Mouse (Mus musculus) hematopoietic stem cell, adult 5-6 weeks (primary cell): ENCODE results near the gene Fbxl8. TPM values are rescaled to one million over a fixed set of nuclear protein-coding genes. Genes with fewer than 3 reads are reported as not detected.

ENCODE experiments used
- ATAC-seq, 2 experiments: fragments of 125-278 bp in 1 of 2; replicated peaks in 1 of 2; 2 replicates each; pipeline ENCODE4 v1.8.0; 2016 to 2017; ENCODE audit warnings: inconsistent platforms in 2 of 2, mild to moderate bottlenecking in 2 of 2, moderate number of reproducible peaks in 2 of 2, low read depth in 1 of 2, moderate TSS enrichment in 1 of 2; ENCODE audit not compliant: low FRiP score in 2 of 2, poor library complexity in 2 of 2, severe bottlenecking in 2 of 2, insufficient read depth in 1 of 2, low TSS enrichment in 1 of 2
- total RNA-seq: library from RNA; stranded (forward); fragments of 172-1452, 232-1000 nt; gene quantifications from 2 replicates; pipeline ENCODE4 v1.2.3, GENCODE M21; 2017

Fbxl8 gene
- total RNA-seq, 1 experiment from 2014 or later: 4.9 TPM

DNA sequence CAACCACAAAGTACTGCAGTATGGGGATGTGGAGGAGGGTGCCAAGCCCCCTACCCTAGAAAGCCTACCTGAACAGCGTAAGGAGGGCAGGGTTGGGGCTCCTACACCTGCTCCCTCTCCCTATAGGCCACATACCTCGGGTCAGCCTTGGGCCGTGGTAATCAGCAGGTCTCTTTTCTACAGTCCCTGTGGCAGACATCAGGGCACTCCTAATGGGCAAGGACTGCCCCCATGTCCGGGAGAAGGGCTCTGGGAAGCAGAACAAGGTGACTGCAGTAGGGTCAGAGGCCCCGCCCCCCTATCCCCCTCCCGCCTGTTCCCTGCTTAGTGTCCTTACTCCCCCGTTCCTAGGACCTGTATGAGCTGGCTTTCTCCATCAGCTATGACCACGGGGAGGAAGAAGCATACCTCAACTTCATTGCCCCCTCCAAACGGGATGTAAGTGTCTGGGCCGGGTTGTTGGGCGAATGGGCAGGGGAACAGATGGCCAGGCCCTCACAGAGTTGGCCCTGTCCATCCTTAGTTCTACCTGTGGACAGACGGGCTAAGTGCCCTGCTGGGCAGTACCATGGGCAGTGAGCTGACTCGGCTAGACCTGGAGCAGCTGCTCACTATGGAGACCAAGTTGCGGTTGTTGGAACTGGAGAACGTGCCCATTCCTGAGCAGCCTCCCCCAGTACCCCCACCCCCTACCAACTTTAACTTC, 44.8 kb downstream of the Fbxl8 start:
- no peak for ATAC-seq

DNA sequence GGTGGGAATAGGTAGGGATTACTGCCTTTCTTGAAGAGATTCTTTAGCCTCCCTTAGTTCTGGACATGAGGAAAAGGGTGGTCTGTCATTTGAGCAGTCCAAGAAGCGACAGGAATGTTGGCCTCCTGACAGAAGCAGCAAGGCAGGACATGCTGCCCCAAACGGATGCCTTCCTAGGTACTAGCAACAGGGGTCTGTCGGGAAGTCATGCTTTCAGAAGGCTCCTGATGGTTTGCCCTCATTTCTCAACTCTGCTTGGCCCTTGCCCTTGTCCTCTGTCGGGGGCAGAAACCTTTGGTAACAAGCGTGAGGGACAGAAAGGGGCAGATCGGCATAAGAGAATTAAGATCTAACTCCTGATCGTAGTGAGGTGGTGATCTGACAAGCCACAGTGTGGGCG, 45.7 kb downstream of the Fbxl8 start:
- no peak for ATAC-seq

DNA sequence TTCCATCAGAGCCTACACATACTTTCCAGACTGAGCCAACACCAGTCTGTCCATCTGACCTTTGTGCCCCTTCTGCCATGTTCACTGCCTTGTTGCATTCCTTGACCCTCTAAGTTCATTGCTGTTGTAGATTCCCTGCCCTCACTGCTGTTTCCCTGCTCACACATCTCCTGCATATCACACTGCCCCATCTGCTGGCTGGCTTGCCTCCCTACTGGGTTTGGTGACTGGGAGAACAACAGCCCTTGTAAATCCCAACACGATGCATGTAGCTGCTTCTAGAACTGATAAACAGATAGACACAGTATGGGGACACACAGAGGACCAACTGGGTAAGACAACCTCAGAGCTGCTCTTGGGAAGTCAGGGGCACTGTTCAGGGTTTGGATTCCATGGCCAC, 47.3 kb downstream of the Fbxl8 start:
- peak in 1 of 2 experiments; percentile 16; a peak in 1 of 4 replicates for ATAC-seq

GRCm38 (mm10) chr8:105312891-105313481, 48.5 kb downstream of the Fbxl8 start:
- ATAC-seq: peak in 1 of 2 experiments; percentile 14; a peak in 1 of 4 replicates

- no peak for ATAC-seq
Observed at GRCm38 (mm10) chr8:105313622-105314402, 49.4 kb downstream of the Fbxl8 start.

DNA sequence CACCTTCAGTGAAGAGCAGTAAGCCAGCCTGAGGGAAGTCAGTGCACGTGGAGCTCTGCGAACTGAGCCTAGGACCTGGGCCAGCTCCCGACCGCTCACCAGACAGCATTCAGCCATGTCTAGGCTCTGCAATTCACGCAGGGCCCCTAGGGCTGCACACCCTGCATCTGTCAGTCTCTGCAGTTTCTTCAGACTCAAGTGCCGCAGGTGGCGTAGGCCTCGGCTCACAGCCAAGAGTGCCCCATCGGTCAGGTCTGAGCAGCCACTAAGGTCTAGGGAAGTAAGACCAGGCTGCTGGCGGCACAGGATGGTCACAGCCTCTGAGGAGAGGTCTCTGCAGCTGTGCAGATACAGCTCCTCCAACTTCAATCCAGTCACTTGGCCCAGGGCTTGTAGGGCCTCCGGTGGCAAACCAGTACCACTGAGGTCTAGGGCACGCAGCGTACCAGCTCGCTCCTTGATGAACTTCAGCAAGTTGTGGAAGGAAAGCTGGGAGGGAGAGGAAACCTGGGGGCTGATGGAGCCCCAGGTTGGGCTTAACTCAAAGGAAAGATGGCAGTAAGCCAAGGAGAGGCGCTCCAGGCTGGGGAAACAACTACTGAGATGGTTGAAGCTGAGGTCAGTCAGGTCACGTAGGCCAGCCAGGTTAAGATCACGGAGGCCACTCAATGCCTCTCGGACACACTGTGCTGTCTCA, 50.8 kb downstream of the Fbxl8 start:
- ATAC-seq: no peak

DNA sequence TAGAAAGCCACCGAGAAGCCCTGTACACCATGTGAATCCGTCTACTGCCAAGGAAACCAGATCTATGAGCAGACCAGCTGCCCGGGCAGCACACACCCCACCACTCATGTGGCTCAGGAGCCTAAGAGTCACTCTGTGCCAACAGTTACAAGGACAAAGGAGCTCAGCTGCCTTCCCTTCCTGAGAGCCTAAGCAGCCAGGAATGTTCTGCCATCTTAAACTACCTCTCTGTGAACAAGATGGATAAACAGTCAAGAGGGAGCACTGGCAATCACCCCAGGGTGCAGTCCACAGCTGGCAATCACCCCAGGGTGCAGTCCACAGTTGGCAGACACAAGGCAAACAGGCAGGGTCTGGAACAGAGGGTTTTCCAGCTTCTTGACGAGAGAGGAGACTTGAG, 53.5 kb downstream of the Fbxl8 start:
- ATAC-seq: no peak

- ATAC-seq: no peak
Observed at GRCm38 (mm10) chr8:105318662-105319190, 54.3 kb downstream of the Fbxl8 start.

Other genes with a start within 250 kb of the Fbxl8 start
- gene Ces3a, start 216.0 kb upstream of the Fbxl8 start, total RNA-seq: not detected in 2 replicates
- not detected in 2 replicates for gene Ces3b, start 180.9 kb upstream of the Fbxl8 start, total RNA-seq
- not detected in 2 replicates for gene Ces4a, start 132.8 kb upstream of the Fbxl8 start, total RNA-seq
- 204 and 237 TPM in 2 replicates for gene Cbfb, start 94.0 kb upstream of the Fbxl8 start, total RNA-seq
- 15.1 and 15.7 TPM in 2 replicates for gene D230025D16Rik, start 39.5 kb upstream of the Fbxl8 start, total RNA-seq
- 0.50 TPM in 1 of 2 replicates, not detected in the other for gene B3gnt9, start 9.5 kb upstream of the Fbxl8 start, total RNA-seq
- 17.6 and 20.2 TPM in 2 replicates for gene Tradd, start within 50 bp of the Fbxl8 start, total RNA-seq
- gene Hsf4, start 5.2 kb downstream of the Fbxl8 start, total RNA-seq: 0.19 TPM in 1 of 2 replicates, not detected in the other
- 0.30 and 0.31 TPM in 2 replicates for gene Nol3, start 11.5 kb downstream of the Fbxl8 start, total RNA-seq
- 3.4 and 4.5 TPM in 2 replicates for gene 4931428F04Rik, start 25.2 kb downstream of the Fbxl8 start, total RNA-seq
- 1.2 and 4.0 TPM in 2 replicates for gene Exoc3l, start 31.5 kb downstream of the Fbxl8 start, total RNA-seq
- 34.3 and 55.3 TPM in 2 replicates for gene E2f4, start 33.0 kb downstream of the Fbxl8 start, total RNA-seq
- 3.5 and 4.6 TPM in 2 replicates for gene Elmo3, start 41.0 kb downstream of the Fbxl8 start, total RNA-seq
- gene Lrrc29, start 61.6 kb downstream of the Fbxl8 start, total RNA-seq: 0.65 and 2.6 TPM in 2 replicates
- 28.1 and 63.6 TPM in 2 replicates for gene Tmem208, start 61.7 kb downstream of the Fbxl8 start, total RNA-seq
- gene Fhod1, start 83.3 kb downstream of the Fbxl8 start, total RNA-seq: 5.1 and 6.4 TPM in 2 replicates
- 0.35 and 1.4 TPM in 2 replicates for gene Slc9a5, start 84.2 kb downstream of the Fbxl8 start, total RNA-seq
- gene Plekhg4, start 108.6 kb downstream of the Fbxl8 start, total RNA-seq: 0.31 TPM in 1 of 2 replicates, not detected in the other
- gene Kctd19, start 148.9 kb downstream of the Fbxl8 start, total RNA-seq: not detected in 2 replicates
- gene Lrrc36, start 148.9 kb downstream of the Fbxl8 start, total RNA-seq: 0.20 and 2.1 TPM in 2 replicates
- gene Tppp3, start 206.9 kb downstream of the Fbxl8 start, total RNA-seq: 3.2 TPM in 1 of 2 replicates, not detected in the other
- 7.3 and 11.2 TPM in 2 replicates for gene Zdhhc1, start 232.3 kb downstream of the Fbxl8 start, total RNA-seq